Mouse (Mus musculus) olfactory bulb, adult 2 months (tissue): ENCODE measurements around the gene Fthl17e. TPM values are rescaled to one million over a fixed set of nuclear protein-coding genes. Genes with fewer than 3 reads are reported as not detected.
"Not testable (repeated sequence)": the region's sequence is repeated elsewhere in the genome, so short reads cannot be mapped to it uniquely, and the experiment has no call there.

ENCODE experiments used
- H3K27ac ChIP-seq: fragments of 200-500 bp; 2 replicates; pipeline ENCODE4 v1.5.1; 2012; ENCODE audit warnings: low read depth, low read length; ENCODE audit not compliant: insufficient read depth
- H3K4me1 ChIP-seq: fragments of 200-500 bp; 2 replicates; pipeline ENCODE4 v1.6.1; 2012; ENCODE audit warnings: low read length; ENCODE audit not compliant: control insufficient read depth, insufficient read depth
- H3K4me3 ChIP-seq: fragments of 200-500 bp; 2 replicates; pipeline ENCODE4 v1.5.1; 2012; ENCODE audit warnings: mild to moderate bottlenecking, low read depth, low read length, moderate library complexity; ENCODE audit not compliant: insufficient read depth
- CTCF ChIP-seq: fragments of 200-500 bp; IDR thresholded peaks from 2 replicates; pipeline ENCODE4 v1.5.1; 2012; ENCODE audit warnings: low read depth, mild to moderate bottlenecking, low read length, moderate library complexity; ENCODE audit not compliant: insufficient read depth
- POLR2A ChIP-seq: fragments of 200-500 bp; IDR thresholded peaks from 2 replicates; pipeline ENCODE4 v1.6.1; 2012; ENCODE audit warnings: mild to moderate bottlenecking, low read depth, low read length, moderate library complexity; ENCODE audit not compliant: insufficient read depth
- WGBS: fragments of 180-500 bp; shearing (Covaris S2); methylation state at CpG from one replicate; pipeline ENCODE4 v1.1.7; 2018; 5-methylcytosine and 5-hydroxymethylcytosine counted together
- polyA plus RNA-seq: library from polyadenylated mRNA; stranded (reverse); fragments of >200 nt; gene quantifications from 2 replicates; pipeline ENCODE4 v1.2.4, GENCODE M21; 2012; ENCODE audit warnings: low replicate concordance; ENCODE audit not compliant: missing spikeins, insufficient read depth, insufficient read length

Fthl17e gene
- not detected in 2 replicates for polyA plus RNA-seq

- 100% methylated on average over 1 of the region's 10 CpGs for WGBS
- not testable (repeated sequence) for H3K4me1 ChIP-seq, H3K27ac ChIP-seq, H3K4me3 ChIP-seq
These were observed at the start of gene Fthl17e for GRCm38 (mm10) chrX:9033193-9033592. Fthl17e (plus strand) TSS chrX:9033493.

- not testable (repeated sequence) for H3K4me3 ChIP-seq, H3K27ac ChIP-seq, H3K4me1 ChIP-seq
- no CpG with 5 or more reads among the region's 9 CpGs for WGBS
These were observed 46.6 kb upstream of the Fthl17e start, which contains the start of gene Fthl17d for GRCm38 (mm10) chrX:8986655-8987054. Fthl17d (minus strand) TSS chrX:8986755.

- Histone ChIP-seq H3K4me3 (no peak overlapping the region), H3K27ac (no peak overlapping the region), H3K4me1 (no peaks in the 10 kb centered on the region)
- WGBS, result 50% methylated on average over 1 of the region's 1 CpGs
- TF ChIP-seq POLR2A, result no peak
- TF ChIP-seq CTCF, result no peak
These were observed 17.2 kb upstream of the Fthl17e start for GRCm38 (mm10) chrX:9016079-9016478.

GRCm38 (mm10) chrX:9019481-9019880 is 13.8 kb upstream of the Fthl17e start:
- no peak for TF ChIP-seq CTCF
- TF ChIP-seq POLR2A, result no peak
- 39% methylated on average over 10 of the region's 10 CpGs for WGBS
- Histone ChIP-seq H3K4me1 (no peaks in the 10 kb centered on the region), H3K4me3 (no peak overlapping the region), H3K27ac (no peak overlapping the region)

GRCm38 (mm10) chrX:9041611-9042010 is 8.3 kb downstream of the Fthl17e start:
- not testable (repeated sequence) for H3K4me3 ChIP-seq, H3K4me1 ChIP-seq, H3K27ac ChIP-seq
- 35% methylated on average over 3 of the region's 4 CpGs for WGBS

GRCm38 (mm10) chrX:9060952-9061351 is 27.7 kb downstream of the Fthl17e start:
- not testable (repeated sequence) for H3K27ac ChIP-seq, H3K4me3 ChIP-seq, H3K4me1 ChIP-seq
- 18% methylated on average over 8 of the region's 9 CpGs for WGBS

- Histone ChIP-seq H3K4me3 (no peak overlapping the region), H3K27ac (no peak overlapping the region), H3K4me1 (no peaks in the 10 kb centered on the region)
- 79% methylated on average over 4 of the region's 4 CpGs for WGBS
- TF ChIP-seq POLR2A, result no peak
- no peak for TF ChIP-seq CTCF
These were observed 28.8 kb downstream of the Fthl17e start for GRCm38 (mm10) chrX:9062101-9062500.

- not testable (repeated sequence) for H3K4me1 ChIP-seq, H3K27ac ChIP-seq, H3K4me3 ChIP-seq
- WGBS, result 92% methylated on average over 11 of the region's 11 CpGs
These were observed 29.4 kb downstream of the Fthl17e start, which contains the start of gene Fthl17f for GRCm38 (mm10) chrX:9062715-9063114. Fthl17f (plus strand) TSS chrX:9063015.

- WGBS, result 22% methylated on average over 9 of the region's 10 CpGs
- not testable (repeated sequence) for H3K4me1 ChIP-seq, H3K4me3 ChIP-seq, H3K27ac ChIP-seq
These were observed 44.4 kb downstream of the Fthl17e start for GRCm38 (mm10) chrX:9077699-9078098.

Other genes with a start within 250 kb of the Fthl17e start
- gene Ssxb5, start 229.8 kb upstream of the Fthl17e start, polyA plus RNA-seq, result not detected in 2 replicates
- gene Gm6592, start 189.5 kb upstream of the Fthl17e start, polyA plus RNA-seq, result not detected in 2 replicates
- gene Gm5751, start 159.2 kb upstream of the Fthl17e start, polyA plus RNA-seq, result not detected in 2 replicates
- gene B630019K06Rik, start 141.1 kb upstream of the Fthl17e start, polyA plus RNA-seq, result not detected in 2 replicates
- not detected in 2 replicates for gene Fthl17b, start 70.5 kb upstream of the Fthl17e start, polyA plus RNA-seq
- gene Fthl17c, start 56.9 kb upstream of the Fthl17e start, polyA plus RNA-seq, result not detected in 2 replicates
- not detected in 2 replicates for gene Fthl17d, start 46.7 kb upstream of the Fthl17e start, polyA plus RNA-seq
- not detected in 2 replicates for gene Fthl17f, start 29.5 kb downstream of the Fthl17e start, polyA plus RNA-seq
- gene 4930402K13Rik, start 71.1 kb downstream of the Fthl17e start, polyA plus RNA-seq, result not detected in 2 replicates
- gene Lancl3, start 166.4 kb downstream of the Fthl17e start, polyA plus RNA-seq, result not detected in 2 replicates
- not detected in 2 replicates for gene Gm14862, start 223.4 kb downstream of the Fthl17e start, polyA plus RNA-seq
- gene Xk, start 239.3 kb downstream of the Fthl17e start, polyA plus RNA-seq, result not detected in 2 replicates